Mouse (Mus musculus) adipocyte (in vitro differentiated cells): ENCODE results near the gene Elk3.

Experiments used
- DNase-seq: peaks from one replicate; pipeline ENCODE4 v3.0.0-alpha.2; 2016; ENCODE audit warnings: low spot score

Gene Elk3

DNA sequence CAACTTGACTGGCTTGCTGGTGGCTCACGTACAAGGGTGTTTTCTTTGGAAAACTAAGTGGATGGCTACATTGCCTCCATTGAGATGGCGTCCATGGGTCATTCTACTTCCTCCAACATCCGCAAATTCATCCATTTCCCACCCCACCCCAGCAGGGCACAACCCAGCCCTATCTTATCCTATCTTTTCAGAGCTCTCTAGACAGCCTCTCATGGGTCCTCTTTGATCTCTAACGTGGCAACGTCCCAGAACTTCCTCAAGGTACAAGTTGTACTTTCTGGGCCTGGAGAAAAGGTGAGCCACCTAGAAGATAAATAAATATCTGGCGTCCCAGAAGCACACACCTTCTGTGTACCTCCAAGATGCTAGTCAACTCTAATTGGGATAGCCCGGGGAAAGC is 17.3 kb downstream of the Elk3 start:
- no peak for DNase-seq

GRCm38 (mm10) chr10:93291843-93292242 is 19.1 kb downstream of the Elk3 start:
- peak; percentile 87 for DNase-seq

DNA sequence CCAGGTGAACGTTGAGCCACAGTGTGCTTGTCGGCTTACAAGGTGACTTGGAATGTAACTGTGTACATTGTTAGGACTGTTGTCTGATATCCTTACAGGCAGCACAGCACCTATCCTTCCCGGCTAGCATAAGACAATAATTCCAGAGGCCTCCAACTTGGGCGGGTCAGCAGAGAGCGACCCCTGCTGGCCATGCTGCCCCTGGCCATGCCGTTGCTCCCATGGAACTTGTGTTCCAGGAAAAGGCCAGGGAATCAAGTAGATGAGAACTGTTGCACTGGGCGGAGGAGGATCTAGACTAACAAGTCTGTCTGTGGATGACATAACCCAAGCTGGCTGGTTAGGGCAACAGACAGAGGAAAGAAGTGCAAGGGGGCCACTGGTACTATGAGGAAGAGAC is 19.6 kb downstream of the Elk3 start:
- peak; percentile 47 for DNase-seq

DNA sequence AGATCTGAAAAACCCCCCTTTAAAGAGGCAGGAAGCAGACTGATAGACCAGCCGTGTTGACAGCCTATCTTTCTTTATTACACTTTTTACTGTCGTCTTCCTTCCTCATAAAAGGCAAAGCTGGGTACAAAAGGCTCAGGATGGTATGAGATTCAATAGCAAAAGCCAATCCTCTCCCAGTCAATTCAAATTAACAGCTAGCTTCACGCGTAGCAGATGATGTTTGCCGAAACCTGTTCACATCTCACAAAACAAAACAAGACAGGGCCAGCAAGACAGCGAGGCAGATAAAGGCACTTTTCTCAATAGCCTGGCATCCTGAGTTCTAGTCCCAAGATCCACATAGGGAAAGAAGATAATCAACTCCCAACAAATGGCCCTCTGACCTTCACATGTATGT is 21.5 kb downstream of the Elk3 start:
- DNase-seq = no peak

- DNase-seq = peak; percentile 66
Observed at GRCm38 (mm10) chr10:93288336-93288735, 22.6 kb downstream of the Elk3 start.

DNA sequence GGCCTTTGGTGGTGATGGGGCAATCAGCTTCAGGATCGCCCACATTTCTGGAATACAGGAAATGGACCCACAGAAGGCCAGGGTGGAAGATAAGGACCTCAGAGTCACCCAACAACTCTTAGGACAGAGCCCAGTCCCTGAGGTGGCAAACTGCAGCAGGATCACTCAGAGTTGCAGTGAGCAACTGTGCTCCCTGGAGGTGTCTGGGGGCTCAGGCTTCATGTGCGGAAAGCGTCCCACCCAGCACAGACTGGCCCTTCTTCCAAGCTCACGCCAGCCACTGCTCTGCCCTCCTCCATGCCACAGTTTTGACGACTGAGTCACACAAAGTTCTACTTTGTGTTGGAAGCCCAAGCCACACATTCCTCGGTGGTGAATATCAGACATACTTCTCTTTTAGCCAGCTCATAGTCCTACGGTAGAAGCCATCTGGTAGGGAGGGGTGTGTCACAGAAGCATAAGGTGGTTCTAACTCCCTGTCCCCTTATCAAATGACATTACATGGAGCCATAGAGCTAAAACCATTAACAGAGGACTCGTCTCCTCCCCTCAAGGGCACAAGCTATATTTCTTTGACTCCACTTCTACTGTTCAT is 23.3 kb downstream of the Elk3 start:
- no peak for DNase-seq

- DNase-seq = no peak
Observed at GRCm38 (mm10) chr10:93285489-93285888, 25.4 kb downstream of the Elk3 start.

DNA sequence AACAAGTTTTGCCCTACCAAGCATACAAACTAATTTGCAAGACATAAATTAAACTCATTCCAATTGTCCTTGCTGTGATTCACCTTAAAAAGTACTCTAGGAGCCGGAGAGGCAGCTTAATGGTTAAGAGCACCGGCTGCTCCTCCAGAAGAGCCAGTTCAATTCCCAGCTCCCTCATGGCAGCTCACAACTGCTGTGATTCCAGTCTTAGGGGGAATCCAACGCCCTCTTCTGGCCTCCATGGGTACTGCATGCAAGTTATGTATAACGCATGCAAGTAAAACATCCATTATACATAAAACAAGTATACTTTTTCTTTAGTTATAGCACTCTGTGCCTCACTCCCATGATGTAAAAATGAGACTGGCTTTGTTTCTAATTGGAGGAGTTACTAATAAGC is 27.7 kb downstream of the Elk3 start:
- DNase-seq = no peak

GRCm38 (mm10) chr10:93282526-93282964 is 28.4 kb downstream of the Elk3 start:
- no peak for DNase-seq

GRCm38 (mm10) chr10:93281092-93281491 is 29.8 kb downstream of the Elk3 start:
- no peak for DNase-seq

GRCm38 (mm10) chr10:93280586-93280985 is 30.3 kb downstream of the Elk3 start:
- no peak for DNase-seq

- DNase-seq = no peak
Observed at GRCm38 (mm10) chr10:93279062-93279461, 31.9 kb downstream of the Elk3 start.

DNA sequence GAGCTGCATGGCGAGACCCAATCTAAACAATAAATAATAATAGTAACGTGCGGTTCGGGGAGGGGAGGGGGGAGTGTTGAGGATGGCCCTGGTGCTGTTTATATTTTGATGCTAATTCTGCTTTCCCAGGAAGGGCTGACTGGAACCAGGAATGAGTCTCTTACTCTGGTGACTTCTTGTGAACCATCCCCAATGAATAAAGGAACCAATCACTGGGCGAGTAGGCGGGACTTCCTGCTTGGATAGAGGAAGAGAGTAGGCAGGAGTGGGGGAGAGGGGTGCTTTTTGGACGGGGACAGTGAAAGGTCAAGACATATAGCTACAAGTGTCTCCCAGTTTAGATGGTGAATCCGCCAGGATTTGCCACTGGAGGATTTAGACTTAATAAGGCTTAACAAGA is 32.6 kb downstream of the Elk3 start:
- no peak for DNase-seq

DNA sequence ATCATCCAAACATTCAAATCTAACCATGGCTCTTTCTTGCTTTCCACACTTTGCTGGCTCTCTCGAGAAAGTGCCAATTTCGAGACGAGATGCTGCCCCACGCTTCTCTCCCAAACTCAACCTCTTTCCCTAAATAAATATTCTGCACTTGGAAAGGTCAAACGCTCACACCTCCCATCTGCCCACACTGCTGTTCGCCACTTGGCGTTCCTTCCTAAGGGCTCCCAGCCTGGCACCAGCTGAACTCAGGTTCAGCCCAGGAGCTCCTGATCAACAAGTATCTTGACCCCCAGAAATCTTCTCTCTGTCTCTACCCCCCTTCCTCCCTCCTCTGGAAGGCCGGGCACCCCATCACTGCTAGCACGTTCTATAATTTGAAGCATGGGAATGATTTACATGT is 34.1 kb downstream of the Elk3 start:
- no peak for DNase-seq

- DNase-seq = no peak
Observed at GRCm38 (mm10) chr10:93276349-93276763, 34.6 kb downstream of the Elk3 start.

- no peak for DNase-seq
Observed at GRCm38 (mm10) chr10:93275212-93276136, 35.5 kb downstream of the Elk3 start.

DNA sequence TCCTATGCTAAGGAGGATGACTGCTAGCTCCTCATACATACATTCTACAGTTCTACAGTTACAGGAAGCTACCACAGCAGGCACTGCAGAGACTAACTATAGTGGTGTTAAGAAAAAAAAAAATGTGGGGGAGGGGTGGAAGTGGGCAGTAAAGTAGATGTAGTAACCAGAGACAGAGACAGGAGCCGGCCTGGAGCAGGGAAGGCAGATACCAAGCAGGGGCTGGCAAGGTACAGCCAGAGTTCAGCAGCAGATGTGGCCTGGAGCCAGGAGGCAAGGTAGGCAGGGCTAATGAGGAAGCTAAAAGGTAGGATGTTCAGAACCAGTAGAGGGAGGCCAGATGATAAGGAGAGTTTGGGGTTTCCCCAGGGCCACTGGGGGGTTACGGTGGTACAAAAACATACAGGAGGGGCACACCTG is 36.6 kb downstream of the Elk3 start:
- no peak for DNase-seq

DNA sequence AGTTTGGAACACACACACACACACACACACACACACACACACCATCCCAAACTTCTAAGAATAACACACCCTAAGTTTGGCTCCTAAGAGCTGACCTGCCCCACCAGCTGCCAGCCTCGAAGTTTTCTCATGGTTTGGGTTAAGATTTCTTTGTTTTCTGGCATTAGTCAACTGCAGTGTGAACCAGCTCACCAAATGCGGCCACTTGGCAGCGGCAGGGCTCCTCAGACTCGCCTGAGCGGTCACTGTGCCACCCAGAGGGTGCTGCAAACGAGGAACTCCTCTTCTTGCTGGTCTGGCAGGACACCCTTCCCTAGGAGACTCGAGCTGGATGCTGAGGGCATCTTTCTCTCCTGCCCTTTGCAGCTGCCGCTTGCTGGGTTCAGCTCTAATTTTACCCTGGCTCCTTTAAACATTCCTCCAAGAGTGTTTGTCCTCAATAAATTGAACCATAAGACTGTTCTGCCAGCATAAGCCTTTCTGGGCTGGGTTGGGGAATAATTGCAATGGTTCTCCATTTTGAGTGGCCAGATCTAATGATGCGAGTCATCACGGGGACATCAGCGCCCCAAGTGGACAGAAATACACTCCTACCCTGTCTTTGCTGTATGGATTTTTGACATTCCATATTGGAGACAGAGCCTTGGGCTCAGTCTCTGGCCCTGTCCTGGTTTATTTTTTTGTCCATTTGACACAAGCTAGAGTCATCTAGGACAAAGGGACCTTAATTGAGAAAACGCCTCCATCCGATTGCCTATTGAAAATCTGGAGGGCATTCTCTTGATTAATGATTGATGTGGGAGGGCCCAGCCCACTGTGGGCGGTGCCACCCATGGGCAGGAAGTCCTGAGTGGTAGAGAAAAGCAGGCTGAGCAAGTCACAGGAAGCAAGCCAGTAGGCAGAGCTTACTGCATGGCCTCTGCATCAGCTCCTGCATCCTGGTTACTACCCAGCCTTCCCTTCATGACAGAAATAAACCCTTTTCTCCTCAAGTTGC is 37.7 kb downstream of the Elk3 start:
- DNase-seq = no peak

GRCm38 (mm10) chr10:93271831-93272230 is 39.1 kb downstream of the Elk3 start:
- peak; percentile 64 for DNase-seq

GRCm38 (mm10) chr10:93270889-93271460 is 40.0 kb downstream of the Elk3 start:
- no peak for DNase-seq

- DNase-seq = no peak
Observed at GRCm38 (mm10) chr10:93269744-93270143, 41.2 kb downstream of the Elk3 start.

DNA sequence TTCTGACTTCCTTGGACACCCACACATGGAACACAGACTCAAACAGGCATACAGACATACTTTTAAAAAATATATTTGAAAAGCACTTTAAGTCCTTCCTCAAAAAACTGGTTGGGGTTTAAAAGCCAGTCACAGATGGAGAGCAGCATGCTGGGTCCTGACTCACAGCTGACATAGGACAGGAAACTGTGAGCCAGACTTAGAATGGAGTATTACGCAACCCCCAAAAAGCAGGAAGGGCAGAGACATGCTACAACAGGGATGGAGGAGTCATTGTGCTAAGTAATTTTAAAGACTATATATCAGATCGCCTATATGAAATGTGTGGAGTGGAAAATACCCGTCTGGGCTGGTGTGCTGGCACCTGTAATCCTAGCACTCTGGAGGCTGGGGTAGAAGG is 42.6 kb downstream of the Elk3 start:
- no peak for DNase-seq
